Mouse (Mus musculus): Measurements from ENCODE around the gene Gm7029. TPM values are rescaled to one million over a fixed set of nuclear protein-coding genes. Genes with fewer than 3 reads are reported as not detected.
"Not testable (repeated sequence)": the region's sequence is repeated elsewhere in the genome, so short reads cannot be mapped to it uniquely, and the experiment has no call there.

Gene Gm7029
- polyA plus RNA-seq, 1 experiment = 3.0 TPM

- H3K27me3 ChIP-seq (ENCODE audit: control insufficient read depth, insufficient read depth, low read length) = no peaks in the 10 kb centered on the region
- DNase-seq = no peak
- no peaks in the 10 kb centered on the region for H3K36me3 ChIP-seq (ENCODE audit: control insufficient read depth, insufficient read depth, low read length)
- peaks cover 4% of the 10 kb centered on the region; the same call in 1 of the 2 replicates for H3K4me1 ChIP-seq (replicated peaks; ENCODE audit: control insufficient read depth, insufficient read depth, low read length)
- no peak overlapping the region for H3K4me3 ChIP-seq (ENCODE audit: control insufficient read depth, insufficient read depth, low read length)
- TF ChIP-seq POLR2A (IDR thresholded peaks at IDR 0.05; ENCODE audit: control insufficient read depth, extremely low read depth, insufficient read depth, low read length, poor library complexity) = no peak
- no peak for TF ChIP-seq CTCF (IDR thresholded peaks at IDR 0.05; ENCODE audit: borderline replicate concordance, control insufficient read depth, extremely low read depth, insufficient read depth, low read length, poor library complexity)
- 64% methylated on average over 2 of the region's 2 CpGs for WGBS
- no peak overlapping the region for H3K27ac ChIP-seq (ENCODE audit: control insufficient read depth, insufficient read depth, low read length)
Observed at GRCm38 (mm10) chr17:33891357-33891756, 17.7 kb downstream of the Gm7029 start.

- DNase-seq; H3K4me1 ChIP-seq (replicated peaks; ENCODE audit: control insufficient read depth, insufficient read depth, low read length); H3K27me3 ChIP-seq (ENCODE audit: control insufficient read depth, insufficient read depth, low read length); H3K27ac ChIP-seq (ENCODE audit: control insufficient read depth, insufficient read depth, low read length); H3K4me3 ChIP-seq (ENCODE audit: control insufficient read depth, insufficient read depth, low read length); H3K36me3 ChIP-seq (ENCODE audit: control insufficient read depth, insufficient read depth, low read length): not testable (repeated sequence)
- WGBS = 76% methylated on average over 6 of the region's 6 CpGs
Observed at GRCm38 (mm10) chr17:33891892-33892291, 18.3 kb downstream of the Gm7029 start.

- Histone ChIP-seq H3K36me3 (ENCODE audit: control insufficient read depth, insufficient read depth, low read length) (no peaks in the 10 kb centered on the region), H3K27ac (ENCODE audit: control insufficient read depth, insufficient read depth, low read length) (no peak overlapping the region), H3K4me1 (replicated peaks; ENCODE audit: control insufficient read depth, insufficient read depth, low read length) (peaks cover 4% of the 10 kb centered on the region; the same call in 1 of the 2 replicates), H3K4me3 (ENCODE audit: control insufficient read depth, insufficient read depth, low read length) (no peak overlapping the region), H3K27me3 (ENCODE audit: control insufficient read depth, insufficient read depth, low read length) (no peaks in the 10 kb centered on the region)
- DNase-seq = no peak
- TF ChIP-seq POLR2A (IDR thresholded peaks at IDR 0.05; ENCODE audit: control insufficient read depth, extremely low read depth, insufficient read depth, low read length, poor library complexity) (no peak), CTCF (IDR thresholded peaks at IDR 0.05; ENCODE audit: borderline replicate concordance, control insufficient read depth, extremely low read depth, insufficient read depth, low read length, poor library complexity) (no peak)
- WGBS = 76% methylated on average over 7 of the region's 7 CpGs
Observed at GRCm38 (mm10) chr17:33892429-33892828, 18.8 kb downstream of the Gm7029 start.

- H3K27ac ChIP-seq (ENCODE audit: control insufficient read depth, insufficient read depth, low read length); H3K4me3 ChIP-seq (ENCODE audit: control insufficient read depth, insufficient read depth, low read length); H3K4me1 ChIP-seq (replicated peaks; ENCODE audit: control insufficient read depth, insufficient read depth, low read length); H3K36me3 ChIP-seq (ENCODE audit: control insufficient read depth, insufficient read depth, low read length); H3K27me3 ChIP-seq (ENCODE audit: control insufficient read depth, insufficient read depth, low read length); DNase-seq: not testable (repeated sequence)
- WGBS = 93% methylated on average over 4 of the region's 4 CpGs
Observed at GRCm38 (mm10) chr17:33893011-33893410, 19.4 kb downstream of the Gm7029 start.

GRCm38 (mm10) chr17:33897114-33897794 is 23.6 kb downstream of the Gm7029 start:
- Histone ChIP-seq H3K4me3 (ENCODE audit: control insufficient read depth, insufficient read depth, low read length) (no peak overlapping the region), H3K27ac (ENCODE audit: control insufficient read depth, insufficient read depth, low read length) (no peak overlapping the region), H3K4me1 (replicated peaks; ENCODE audit: control insufficient read depth, insufficient read depth, low read length) (no peaks in the 10 kb centered on the region), H3K27me3 (ENCODE audit: control insufficient read depth, insufficient read depth, low read length) (no peaks in the 10 kb centered on the region), H3K36me3 (ENCODE audit: control insufficient read depth, insufficient read depth, low read length) (no peaks in the 10 kb centered on the region)
- no peak for DNase-seq
- TF ChIP-seq CTCF (IDR thresholded peaks at IDR 0.05; ENCODE audit: borderline replicate concordance, control insufficient read depth, extremely low read depth, insufficient read depth, low read length, poor library complexity) (no peak), POLR2A (IDR thresholded peaks at IDR 0.05; ENCODE audit: control insufficient read depth, extremely low read depth, insufficient read depth, low read length, poor library complexity) (no peak)
- 50% methylated on average over 6 of the region's 6 CpGs for WGBS

- not testable (repeated sequence) for H3K27me3 ChIP-seq (ENCODE audit: control insufficient read depth, insufficient read depth, low read length); DNase-seq
Observed at GRCm38 (mm10) chr17:33898193-33898592, 24.6 kb downstream of the Gm7029 start.

GRCm38 (mm10) chr17:33899642-33900041 is 26.0 kb downstream of the Gm7029 start:
- Histone ChIP-seq H3K27ac (ENCODE audit: control insufficient read depth, insufficient read depth, low read length) (no peak overlapping the region), H3K4me1 (replicated peaks; ENCODE audit: control insufficient read depth, insufficient read depth, low read length) (peaks cover 5% of the 10 kb centered on the region; the same call in 1 of the 2 replicates), H3K4me3 (ENCODE audit: control insufficient read depth, insufficient read depth, low read length) (no peak overlapping the region), H3K27me3 (ENCODE audit: control insufficient read depth, insufficient read depth, low read length) (no peaks in the 10 kb centered on the region), H3K36me3 (ENCODE audit: control insufficient read depth, insufficient read depth, low read length) (no peaks in the 10 kb centered on the region)
- no peak for DNase-seq
- 31% methylated on average over 4 of the region's 4 CpGs for WGBS
- TF ChIP-seq POLR2A (IDR thresholded peaks at IDR 0.05; ENCODE audit: control insufficient read depth, extremely low read depth, insufficient read depth, low read length, poor library complexity) = no peak
- no peak for TF ChIP-seq CTCF (IDR thresholded peaks at IDR 0.05; ENCODE audit: borderline replicate concordance, control insufficient read depth, extremely low read depth, insufficient read depth, low read length, poor library complexity)

More at GRCm38 (mm10) chr17:33898193-33898592, 24.6 kb downstream of the Gm7029 start:
- H3K4me1 ChIP-seq (replicated peaks; ENCODE audit: control insufficient read depth, insufficient read depth, low read length); H3K4me3 ChIP-seq (ENCODE audit: control insufficient read depth, insufficient read depth, low read length); H3K27ac ChIP-seq (ENCODE audit: control insufficient read depth, insufficient read depth, low read length); H3K36me3 ChIP-seq (ENCODE audit: control insufficient read depth, insufficient read depth, low read length): not testable (repeated sequence)
- WGBS = 95% methylated on average over 4 of the region's 4 CpGs

Data from thymus, adult 2 months (tissue).